Mouse (Mus musculus): Measurements from ENCODE around the gene Psmc5.

GRCm38 (mm10) chr11:106263963-106264362, 8.0 kb downstream of the Psmc5 start:
- no peak for TF ChIP-seq CTCF (IDR thresholded peaks at IDR 0.05; ENCODE audit: insufficient read depth, low read depth, low read length)
- TF ChIP-seq POLR2A (IDR thresholded peaks at IDR 0.05; ENCODE audit: insufficient read depth, low read depth, low read length): no peak

Data from olfactory bulb, adult 2 months (tissue).